In the genomic region with DNA sequence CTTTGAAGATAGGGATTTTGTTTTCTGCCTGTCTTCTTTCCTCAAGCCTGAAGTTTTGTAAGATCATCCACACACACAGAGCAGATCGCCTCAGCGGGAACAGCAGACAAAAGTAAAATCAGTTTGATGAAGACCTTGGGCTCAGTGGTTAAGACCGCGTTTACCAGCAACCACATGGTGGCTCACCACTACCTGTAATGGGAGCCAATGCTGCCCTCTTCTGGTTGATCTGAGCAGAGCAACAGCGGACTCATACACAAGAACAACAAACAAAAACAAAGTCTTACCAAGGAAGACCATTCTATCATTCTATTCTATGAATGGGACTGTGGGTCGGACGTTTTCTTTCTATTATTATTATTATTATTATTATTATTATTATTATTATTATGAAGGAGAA, we compare ENCODE assay signal across 8 mouse cellular contexts. TPM values are rescaled to one million over a fixed set of nuclear protein-coding genes. Genes with fewer than 3 reads are reported as not detected.
DNase-seq lines count a peak whose midpoint lies in the region; ATAC-seq and TF ChIP-seq lines count a peak whose summit lies in the region.

No protein-coding gene starts in this region.

- no peak for ATAC-seq in forebrain, embryonic 11.5 days (replicated peaks; ENCODE audit: low FRiP score)
- ATAC-seq in forebrain, embryonic 13.5 days = no peak
- ATAC-seq in liver, embryonic 14.5 days (ENCODE audit: insufficient read depth) = peak; percentile 47; the same call in 1 of the 2 replicates

- TF ChIP-seq CTCF in cortical plate, adult 2 months (IDR thresholded peaks at IDR 0.05; ENCODE audit: extremely low read depth, insufficient read depth, low read length) = peak; percentile 77
- TF ChIP-seq CTCF in liver, embryonic 14.5 days (IDR thresholded peaks at IDR 0.05; ENCODE audit: low read depth) = peak; percentile 92

- no peak overlapping the region for H3K27ac ChIP-seq in forebrain, embryonic 11.5 days (ENCODE audit: low read depth, low read length)
- H3K27ac ChIP-seq in forebrain, embryonic 13.5 days = no peak overlapping the region
- no peak overlapping the region for H3K27ac ChIP-seq in cortical plate, adult 2 months (ENCODE audit: insufficient read depth, low read length)
- H3K27ac ChIP-seq in liver, embryonic 14.5 days = no peak overlapping the region

- H3K4me2 ChIP-seq in forebrain, embryonic 11.5 days (ENCODE audit: low read depth, low read length, severe bottlenecking) = no peak overlapping the region
- H3K4me2 ChIP-seq in forebrain, embryonic 13.5 days = no peak overlapping the region
- H3K4me2 ChIP-seq in liver, embryonic 14.5 days (ENCODE audit: low read depth) = no peak overlapping the region

- H3K4me1 ChIP-seq in forebrain, embryonic 11.5 days (replicated peaks; ENCODE audit: control insufficient read depth, insufficient read depth, low read length) = no peaks in the 10 kb centered on the region; the same call in 1 of the 2 replicates
- peaks cover 12% of the 10 kb centered on the region for H3K4me1 ChIP-seq in forebrain, embryonic 13.5 days
- H3K4me1 ChIP-seq in cortical plate, adult 2 months (ENCODE audit: control insufficient read depth, insufficient read depth, low read length) = no peaks in the 10 kb centered on the region
- peaks cover 0 to 5% of the 10 kb centered on the region in 2 experiments; a peak in 2 of 4 replicates for H3K4me1 ChIP-seq in liver, embryonic 14.5 days (replicated peaks; ENCODE audit: control insufficient read depth in 2 of 2, insufficient read depth in 2 of 2, low read length in 1 of 2)

- H3K36me3 ChIP-seq in forebrain, embryonic 11.5 days (ENCODE audit: control insufficient read depth, insufficient read depth, low read length) = no peaks in the 10 kb centered on the region
- no peaks in the 10 kb centered on the region for H3K36me3 ChIP-seq in forebrain, embryonic 13.5 days (ENCODE audit: poor library complexity, severe bottlenecking)
- H3K36me3 ChIP-seq in liver, embryonic 14.5 days (replicated peaks; ENCODE audit: control insufficient read depth, insufficient read depth, low read depth) = no peaks in the 10 kb centered on the region

- no peaks in the 10 kb centered on the region for H3K27me3 ChIP-seq in forebrain, embryonic 11.5 days (ENCODE audit: control insufficient read depth, insufficient read depth, low read length)
- no peaks in the 10 kb centered on the region for H3K27me3 ChIP-seq in forebrain, embryonic 13.5 days
- H3K27me3 ChIP-seq in liver, embryonic 14.5 days (ENCODE audit: control insufficient read depth, insufficient read depth, low read length) = no peaks in the 10 kb centered on the region

- WGBS in forebrain, embryonic 11.5 days = 40% methylated on average over 7 of the region's 7 CpGs
- 44% methylated on average over 7 of the region's 7 CpGs for WGBS in forebrain, embryonic 13.5 days
- WGBS in liver, embryonic 14.5 days (ENCODE audit: insufficient replicate concordance) = 12% methylated on average over 7 of the region's 7 CpGs

- H3K9ac ChIP-seq in forebrain, embryonic 11.5 days (ENCODE audit: low read length) = no peak overlapping the region
- no peak overlapping the region for H3K9ac ChIP-seq in forebrain, embryonic 13.5 days
- no peak overlapping the region for H3K9ac ChIP-seq in liver, embryonic 14.5 days (replicated peaks)

- TF ChIP-seq POLR2A in cortical plate, adult 2 months (IDR thresholded peaks at IDR 0.05; ENCODE audit: extremely low read depth, insufficient read depth, low read length) = no peak

- DNase-seq in forebrain, embryonic 11.5 days (ENCODE audit: low spot score) = peak; percentile 78
- DNase-seq in 3134 (ENCODE audit: extremely low read depth, insufficient read length, low spot score) = peak; percentile 35
- DNase-seq in ZHBTc4 (ENCODE audit: low read depth, low spot score) = peak; percentile 92
- DNase-seq in induced T-regulatory cell, adult 2 months (ENCODE audit: low read depth) = peak; percentile 87
- peak; percentile 51 to 54 (median 52) for DNase-seq in liver, embryonic 14.5 days (ENCODE audit: low read depth in 3 of 3, low spot score in 3 of 3)
- peak; percentile 37 for DNase-seq in right cerebral cortex, postnatal 4 days

- TF ChIP-seq EP300 in liver, embryonic 14.5 days (IDR thresholded peaks at IDR 0.05; ENCODE audit: low read depth) = no peak

- no peaks in the 10 kb centered on the region for H3K9me3 ChIP-seq in forebrain, embryonic 11.5 days (ENCODE audit: control insufficient read depth, low read length)
- H3K9me3 ChIP-seq in forebrain, embryonic 13.5 days (replicated peaks) = no peaks in the 10 kb centered on the region
- no peaks in the 10 kb centered on the region for H3K9me3 ChIP-seq in liver, embryonic 14.5 days (ENCODE audit: control insufficient read depth, low read length)

- H3K4me3 ChIP-seq in forebrain, embryonic 11.5 days (ENCODE audit: low read depth, low read length) = no peak overlapping the region
- H3K4me3 ChIP-seq in forebrain, embryonic 13.5 days = no peak overlapping the region
- no peak overlapping the region for H3K4me3 ChIP-seq in cortical plate, adult 2 months (ENCODE audit: insufficient read depth, low read length)
- H3K4me3 ChIP-seq in liver, embryonic 14.5 days (ENCODE audit: insufficient read depth in 1 of 2, low read depth in 2 of 2, low read length in 2 of 2) = no peak overlapping the region

RNA-seq across cellular contexts. Expression of gene Slirp, which starts 27.0 kb away (rescaled TPM):
- polyA plus RNA-seq in forebrain, embryonic 11.5 days (2014; fragmentation: Nextera tagmentation; extraction: Ambion mirVana) = 271 and 294 TPM in 2 replicates
- 327 and 345 TPM in 2 replicates for polyA plus RNA-seq in forebrain, embryonic 13.5 days (2015; fragmentation: Nextera tagmentation; extraction: Ambion mirVana)
- 66.9 and 70.3 TPM in 2 replicates for polyA plus RNA-seq in cortical plate, adult 2 months (2012; rRNA removed)
- 38.5 and 44.2 TPM in 2 replicates for polyA plus RNA-seq in liver, embryonic 14.5 days (2012; rRNA removed)
- 180 and 182 TPM in 2 replicates for polyA plus RNA-seq in liver, embryonic 14.5 days (2014; fragmentation: Nextera tagmentation; extraction: Ambion mirVana)

RNA-seq across cellular contexts. Expression of gene Alkbh1, which starts 27.1 kb away (rescaled TPM):
- polyA plus RNA-seq in forebrain, embryonic 11.5 days (2014; fragmentation: Nextera tagmentation; extraction: Ambion mirVana) = 54.8 and 56.8 TPM in 2 replicates
- 47.2 and 56.5 TPM in 2 replicates for polyA plus RNA-seq in forebrain, embryonic 13.5 days (2015; fragmentation: Nextera tagmentation; extraction: Ambion mirVana)
- polyA plus RNA-seq in cortical plate, adult 2 months (2012; rRNA removed) = 17.1 and 17.4 TPM in 2 replicates
- polyA plus RNA-seq in liver, embryonic 14.5 days (2012; rRNA removed) = 12.0 and 16.3 TPM in 2 replicates
- 10.4 TPM in 2 replicates for polyA plus RNA-seq in liver, embryonic 14.5 days (2014; fragmentation: Nextera tagmentation; extraction: Ambion mirVana)

RNA-seq across cellular contexts. Expression of gene Sptlc2, which starts 28.5 kb away (rescaled TPM):
- 53.6 and 58.7 TPM in 2 replicates for polyA plus RNA-seq in forebrain, embryonic 11.5 days (2014; fragmentation: Nextera tagmentation; extraction: Ambion mirVana)
- 50.1 and 50.6 TPM in 2 replicates for polyA plus RNA-seq in forebrain, embryonic 13.5 days (2015; fragmentation: Nextera tagmentation; extraction: Ambion mirVana)
- polyA plus RNA-seq in cortical plate, adult 2 months (2012; rRNA removed) = 22.4 and 25.0 TPM in 2 replicates
- polyA plus RNA-seq in liver, embryonic 14.5 days (2012; rRNA removed) = 4.6 and 8.0 TPM in 2 replicates
- polyA plus RNA-seq in liver, embryonic 14.5 days (2014; fragmentation: Nextera tagmentation; extraction: Ambion mirVana) = 28.2 TPM in 2 replicates

RNA-seq across cellular contexts. Expression of gene Snw1, which starts 55.4 kb away (rescaled TPM):
- polyA plus RNA-seq in forebrain, embryonic 11.5 days (2014; fragmentation: Nextera tagmentation; extraction: Ambion mirVana) = 158 and 165 TPM in 2 replicates
- polyA plus RNA-seq in forebrain, embryonic 13.5 days (2015; fragmentation: Nextera tagmentation; extraction: Ambion mirVana) = 146 and 151 TPM in 2 replicates
- 44.9 and 46.5 TPM in 2 replicates for polyA plus RNA-seq in cortical plate, adult 2 months (2012; rRNA removed)
- polyA plus RNA-seq in liver, embryonic 14.5 days (2012; rRNA removed) = 10.1 and 19.5 TPM in 2 replicates
- 55.5 and 63.0 TPM in 2 replicates for polyA plus RNA-seq in liver, embryonic 14.5 days (2014; fragmentation: Nextera tagmentation; extraction: Ambion mirVana)

Comparison
In these comparisons a context has a peak if more than half of its experiments do, and no peak if none do; other contexts are left out.
1. DNase-seq: peak in every context shown above with its lines; median percentile 92 in ZHBTc4; 87 in induced T-regulatory cell, adult 2 months; 78 in forebrain, embryonic 11.5 days; 52 in liver, embryonic 14.5 days; 37 in right cerebral cortex, postnatal 4 days; 35 in 3134.